Mouse (Mus musculus) hindbrain, embryonic 11.5 days (tissue): ENCODE measurements around the gene Csf2ra. TPM values are rescaled to one million over a fixed set of nuclear protein-coding genes. Genes with fewer than 3 reads are reported as not detected.
A peak's percentile ranks its signal among the peaks of the same experiment; 100 is the strongest.
"Not testable (repeated sequence)": the region's sequence is repeated elsewhere in the genome, so short reads cannot be mapped to it uniquely, and the experiment has no call there.

Experiments used
- ATAC-seq: fragments of 200-750 bp; cut with Nextera tagmentation; 2 replicates; pipeline ENCODE4 v1.8.0; 2017; ENCODE audit warnings: mild to moderate bottlenecking, moderate TSS enrichment, moderate library complexity; ENCODE audit not compliant: low FRiP score
- DNase-seq: peaks from one replicate; pipeline ENCODE4 v3.0.0-alpha.2; 2015; ENCODE audit warnings: low spot score
- H3K27ac ChIP-seq: fragments of 300-500 bp; sonication (generic); 2 replicates; pipeline ENCODE4 v1.5.1; 2014; ENCODE audit warnings: mild to moderate bottlenecking, low read depth, low read length
- H3K27me3 ChIP-seq: fragments of 300-500 bp; sonication (generic); 2 replicates; pipeline ENCODE4 v1.6.1; 2014; ENCODE audit warnings: mild to moderate bottlenecking, low read length, moderate library complexity, mixed read lengths; ENCODE audit not compliant: control insufficient read depth, insufficient read depth
- H3K36me3 ChIP-seq: fragments of 300-500 bp; sonication (generic); 2 replicates; pipeline ENCODE4 v1.6.1; 2014; ENCODE audit warnings: mild to moderate bottlenecking, low read length, moderate library complexity, mixed read lengths; ENCODE audit not compliant: control insufficient read depth, insufficient read depth
- H3K4me1 ChIP-seq: fragments of 300-500 bp; sonication (generic); replicated peaks from 2 replicates; pipeline ENCODE4 v1.6.1; 2014; ENCODE audit warnings: low read length, mixed read lengths; ENCODE audit not compliant: control insufficient read depth, insufficient read depth
- H3K4me2 ChIP-seq: fragments of 300-500 bp; sonication (generic); replicated peaks from 2 replicates; pipeline ENCODE4 v1.6.1; 2014; ENCODE audit warnings: mild to moderate bottlenecking, low read depth, low read length
- H3K4me3 ChIP-seq: fragments of 300-500 bp; sonication (generic); 2 replicates; pipeline ENCODE4 v1.5.1; 2014; ENCODE audit warnings: low read depth, low read length
- H3K9ac ChIP-seq: fragments of 300-500 bp; sonication (generic); 2 replicates; pipeline ENCODE4 v1.6.1; 2014; ENCODE audit warnings: low read depth, low read length
- H3K9me3 ChIP-seq: fragments of 300-500 bp; sonication (generic); 2 replicates; pipeline ENCODE4 v1.6.1; 2016; ENCODE audit warnings: low read length; ENCODE audit not compliant: control insufficient read depth
- WGBS: fragments of 180-500 bp; shearing (Covaris S2); extraction: QIAGEN DNeasy Blood & Tissue Kit; methylation state at CpG from one replicate; pipeline ENCODE4 v1.1.7; 2014; 5-methylcytosine and 5-hydroxymethylcytosine counted together
- polyA plus RNA-seq: library from polyadenylated mRNA; unstranded; fragments of >200 nt; fragmentation: Nextera tagmentation; extraction: Ambion mirVana; gene quantifications from 2 replicates; pipeline ENCODE4 v1.2.1, GENCODE M21; 2014

Csf2ra gene
- 15.6 and 18.5 TPM in 2 replicates for polyA plus RNA-seq

DNA sequence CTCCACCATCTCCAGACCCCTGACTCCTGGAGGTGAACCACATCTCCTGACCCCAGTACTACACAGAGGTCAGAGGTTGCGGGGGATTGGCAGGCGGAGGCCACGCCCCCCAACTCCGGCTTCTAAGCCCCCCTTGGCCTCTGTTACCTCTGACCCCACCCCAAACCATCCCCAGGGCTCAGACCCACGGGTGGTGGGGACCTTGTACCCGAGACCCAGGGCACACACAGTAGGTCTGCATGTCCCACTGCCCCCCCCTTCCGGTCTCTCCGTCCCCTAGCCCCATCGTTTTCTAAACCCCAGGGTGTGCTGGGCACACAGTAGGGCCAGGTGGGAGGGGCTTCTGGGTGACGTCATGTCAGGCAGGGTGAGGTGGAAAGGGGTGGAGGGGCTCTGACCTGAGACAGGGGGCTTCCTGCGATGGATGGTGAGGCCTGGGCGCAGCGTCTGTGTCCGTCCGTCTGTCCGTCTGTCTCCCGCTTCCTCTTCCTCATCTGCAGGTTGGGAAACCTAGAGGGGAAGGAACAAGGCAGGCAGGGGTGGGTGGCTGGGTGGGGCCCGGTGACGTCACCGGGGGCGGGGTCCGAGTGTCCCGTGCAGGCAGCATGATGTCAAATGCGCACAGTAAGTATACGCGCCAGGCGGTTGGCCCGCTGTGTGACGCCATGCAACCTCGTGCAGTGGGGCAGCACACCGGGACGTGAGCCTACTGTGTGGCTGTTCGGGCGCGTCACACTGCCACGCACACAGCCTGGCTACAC is at the start of gene Csf2ra:
Gene Csf2ra, minus strand, starts transcription at position 489 of the 761 bp plus-strand sequence.
- peak within 1 kb of the TSS; percentile 69; the same call in 1 of the 2 replicates for H3K27ac ChIP-seq
- no peaks in the 10 kb centered on the region for H3K9me3 ChIP-seq
- no peaks in the 10 kb centered on the region for H3K36me3 ChIP-seq
- peak within 1 kb of the TSS; percentile 58 for H3K9ac ChIP-seq
- no peaks in the 10 kb centered on the region for H3K27me3 ChIP-seq
- WGBS, result 58% methylated on average over 36 of the region's 36 CpGs
- H3K4me1 ChIP-seq, result no peaks in the 10 kb centered on the region
- peak within 1 kb of the TSS; percentile 57 for H3K4me2 ChIP-seq
- no peak; the same call in 1 of the 2 replicates for ATAC-seq
- peak within 1 kb of the TSS; percentile 60 for H3K4me3 ChIP-seq
- no peak for DNase-seq

DNA sequence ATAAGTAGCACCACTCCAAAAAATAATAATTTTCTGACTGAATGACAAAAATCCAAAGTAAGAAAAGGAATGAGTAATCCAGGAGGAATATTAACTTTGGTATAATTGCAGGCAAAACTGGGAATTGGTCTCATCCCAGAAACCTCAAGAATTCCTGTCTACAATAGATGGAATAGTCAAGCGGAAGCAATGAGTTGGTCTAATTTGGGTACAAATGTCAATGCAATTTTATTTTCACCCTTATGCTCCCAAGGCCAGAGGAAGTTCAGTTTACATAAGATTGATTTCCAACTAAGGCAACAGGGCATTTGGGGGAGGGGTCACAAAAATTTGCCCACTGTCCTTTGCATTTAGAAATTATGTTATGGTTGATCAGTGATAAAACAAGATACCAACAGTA is 47.2 kb upstream of the Csf2ra start:
- H3K27me3 ChIP-seq, result no peaks in the 10 kb centered on the region
- H3K4me1 ChIP-seq, result no peaks in the 10 kb centered on the region
- no peaks in the 10 kb centered on the region for H3K9me3 ChIP-seq
- no peak for ATAC-seq
- no peaks in the 10 kb centered on the region for H3K36me3 ChIP-seq
- no peak overlapping the region for H3K4me2 ChIP-seq
- H3K4me3 ChIP-seq, result no peak overlapping the region
- H3K27ac ChIP-seq, result no peak overlapping the region
- DNase-seq, result no peak
- 89% methylated on average over 1 of the region's 1 CpGs for WGBS
- H3K9ac ChIP-seq, result no peak overlapping the region

DNA sequence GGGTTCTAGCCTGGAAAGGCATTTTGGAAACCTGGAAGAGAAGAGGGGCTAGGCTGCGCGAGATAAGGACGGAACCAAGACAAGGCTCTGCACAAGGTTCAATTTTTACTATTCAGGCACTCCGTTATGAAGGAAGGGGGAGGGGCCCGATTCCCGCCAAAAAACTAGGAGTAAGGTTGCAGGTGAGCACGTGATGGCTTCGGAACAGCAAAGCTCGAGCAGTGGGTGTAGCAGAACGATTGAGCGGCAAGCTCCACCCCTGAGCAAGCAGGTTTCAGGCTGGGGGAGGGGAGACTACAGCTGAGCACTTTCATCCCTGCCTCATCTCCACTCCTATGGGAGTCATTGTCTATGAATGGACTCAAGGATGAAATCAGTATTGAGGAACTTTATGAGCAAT is 40.9 kb upstream of the Csf2ra start:
- ATAC-seq, H3K4me3 ChIP-seq, H3K27ac ChIP-seq, H3K9ac ChIP-seq, H3K27me3 ChIP-seq, H3K9me3 ChIP-seq, H3K4me1 ChIP-seq, H3K36me3 ChIP-seq, DNase-seq, H3K4me2 ChIP-seq: not testable (repeated sequence)
- WGBS, result 37% methylated on average over 11 of the region's 11 CpGs

DNA sequence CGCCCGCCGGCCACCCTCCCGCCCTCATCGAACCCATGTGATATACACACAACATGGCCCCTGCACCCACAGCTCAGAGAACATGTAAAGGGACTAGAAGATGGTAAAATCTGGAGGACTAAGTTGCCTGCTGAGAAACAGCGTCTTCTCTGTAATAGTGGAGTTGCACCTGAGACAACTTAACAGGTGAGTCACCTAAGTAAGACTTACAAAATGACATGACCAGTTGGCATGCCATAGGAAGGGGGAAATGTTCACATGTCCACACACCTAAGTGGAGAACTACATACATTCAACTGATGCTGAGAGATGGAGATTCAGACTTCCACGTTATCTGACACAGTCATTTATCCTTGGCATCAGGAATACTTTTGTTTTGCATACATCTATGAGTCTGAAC is 38.9 kb upstream of the Csf2ra start:
- Histone ChIP-seq H3K27ac (no peak overlapping the region), H3K9ac (no peak overlapping the region), H3K4me1 (no peaks in the 10 kb centered on the region), H3K36me3 (no peaks in the 10 kb centered on the region), H3K4me3 (no peak overlapping the region), H3K4me2 (no peak overlapping the region), H3K27me3 (no peaks in the 10 kb centered on the region), H3K9me3 (no peaks in the 10 kb centered on the region)
- ATAC-seq (no peak), DNase-seq (peak; percentile 32)
- 23% methylated on average over 7 of the region's 7 CpGs for WGBS

DNA sequence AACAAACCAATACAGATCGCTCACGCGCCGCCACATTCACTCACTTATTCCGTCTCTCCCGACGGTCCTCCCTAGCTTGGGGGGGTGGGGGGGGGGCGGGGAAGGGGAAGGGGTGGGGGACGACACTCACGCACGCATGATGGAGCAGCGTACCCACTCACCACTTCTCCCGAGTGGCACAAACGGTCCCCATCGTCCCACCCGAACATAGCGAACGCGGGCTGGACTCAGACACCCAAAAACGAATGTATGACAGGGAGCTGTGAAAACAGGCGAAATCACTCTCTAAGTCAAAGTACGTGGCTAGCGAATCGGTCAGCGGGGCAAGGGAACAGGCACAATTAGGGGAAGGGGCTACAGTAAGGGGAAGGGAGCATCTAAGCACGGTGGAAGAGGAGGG is 38.4 kb upstream of the Csf2ra start:
- no peak overlapping the region for H3K4me3 ChIP-seq
- no peaks in the 10 kb centered on the region for H3K27me3 ChIP-seq
- DNase-seq, result peak; percentile 89
- no peak overlapping the region for H3K27ac ChIP-seq
- ATAC-seq, result no peak
- no peaks in the 10 kb centered on the region for H3K9me3 ChIP-seq
- 3% methylated on average over 24 of the region's 26 CpGs for WGBS
- no peak overlapping the region for H3K9ac ChIP-seq
- H3K4me2 ChIP-seq, result no peak overlapping the region
- no peaks in the 10 kb centered on the region for H3K4me1 ChIP-seq
- no peaks in the 10 kb centered on the region for H3K36me3 ChIP-seq

DNA sequence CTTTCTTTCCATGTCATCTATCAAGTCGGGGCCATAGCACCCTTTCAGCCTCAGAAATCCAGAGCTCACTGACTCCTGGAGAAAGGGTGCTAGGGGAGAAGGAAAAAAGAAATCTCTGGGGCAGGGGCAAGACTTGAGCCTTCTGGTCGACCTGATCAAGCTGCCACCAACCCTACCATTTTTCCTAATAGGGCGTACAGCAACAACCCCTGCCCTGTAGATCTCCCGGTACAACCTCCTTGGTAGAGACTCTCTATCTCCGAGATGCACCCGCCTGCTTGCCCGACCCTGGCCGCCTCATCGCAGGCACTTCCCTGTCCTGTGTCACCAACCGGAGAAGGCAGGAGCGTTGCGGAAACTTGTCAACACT is 38.0 kb upstream of the Csf2ra start:
- Histone ChIP-seq H3K4me3 (no peak overlapping the region), H3K36me3 (no peaks in the 10 kb centered on the region), H3K9ac (no peak overlapping the region), H3K9me3 (no peaks in the 10 kb centered on the region), H3K4me2 (no peak overlapping the region), H3K27ac (no peak overlapping the region), H3K4me1 (no peaks in the 10 kb centered on the region), H3K27me3 (no peaks in the 10 kb centered on the region)
- DNase-seq, result peak; percentile 63
- WGBS, result 2% methylated on average over 12 of the region's 12 CpGs
- ATAC-seq, result no peak

DNA sequence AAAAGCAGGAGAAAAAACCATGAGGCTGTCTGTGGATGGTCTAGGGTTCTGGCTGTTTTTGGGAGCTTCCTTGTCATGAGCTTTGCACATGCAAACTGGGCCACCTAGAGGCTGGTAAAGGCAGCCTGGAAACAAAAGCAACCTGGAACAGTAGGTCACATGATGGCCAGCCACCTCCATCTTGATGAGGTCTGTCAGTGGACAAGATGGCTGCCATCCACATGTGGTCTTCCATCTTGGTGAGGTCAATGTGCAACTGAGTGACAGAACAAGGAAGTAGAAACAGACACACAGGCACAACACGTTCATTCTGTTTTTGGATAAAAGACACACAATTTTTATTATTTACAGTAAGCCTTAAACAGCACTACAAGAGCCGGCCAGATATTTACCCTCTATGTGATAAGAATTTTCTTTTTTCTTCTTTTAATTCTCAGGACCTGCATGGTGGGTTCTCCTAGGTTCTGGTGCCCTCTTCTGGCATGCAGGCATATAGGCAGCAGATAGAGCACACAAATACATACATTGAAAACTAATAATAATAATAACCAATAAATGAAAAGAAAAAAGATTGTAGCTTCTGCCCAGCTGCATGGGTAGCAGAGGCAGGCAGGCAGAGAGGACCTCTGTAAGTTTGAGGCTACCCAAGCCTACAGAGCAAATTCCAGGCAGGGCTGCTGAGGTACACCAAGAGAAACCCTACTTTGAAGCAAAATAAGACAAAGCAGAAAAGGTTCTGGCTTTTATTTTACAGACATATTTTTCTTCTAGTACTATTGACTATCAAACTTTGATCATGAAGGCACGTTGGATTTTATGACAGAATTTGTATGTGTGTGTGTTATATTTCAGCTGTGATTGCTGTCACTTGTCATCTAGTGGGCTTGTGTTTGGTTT is 37.4 kb upstream of the Csf2ra start:
- no peak overlapping the region for H3K9ac ChIP-seq
- H3K27me3 ChIP-seq, result no peaks in the 10 kb centered on the region
- ATAC-seq (peak; percentile 60), DNase-seq (peak; percentile 64)
- no peaks in the 10 kb centered on the region for H3K4me1 ChIP-seq
- H3K36me3 ChIP-seq, result no peaks in the 10 kb centered on the region
- whole genome bisulfite sequencing, result 35% methylated on average over 3 of the region's 3 CpGs
- H3K4me2 ChIP-seq, result no peak overlapping the region
- no peak overlapping the region for H3K4me3 ChIP-seq
- H3K9me3 ChIP-seq, result no peaks in the 10 kb centered on the region
- no peak overlapping the region for H3K27ac ChIP-seq

DNA sequence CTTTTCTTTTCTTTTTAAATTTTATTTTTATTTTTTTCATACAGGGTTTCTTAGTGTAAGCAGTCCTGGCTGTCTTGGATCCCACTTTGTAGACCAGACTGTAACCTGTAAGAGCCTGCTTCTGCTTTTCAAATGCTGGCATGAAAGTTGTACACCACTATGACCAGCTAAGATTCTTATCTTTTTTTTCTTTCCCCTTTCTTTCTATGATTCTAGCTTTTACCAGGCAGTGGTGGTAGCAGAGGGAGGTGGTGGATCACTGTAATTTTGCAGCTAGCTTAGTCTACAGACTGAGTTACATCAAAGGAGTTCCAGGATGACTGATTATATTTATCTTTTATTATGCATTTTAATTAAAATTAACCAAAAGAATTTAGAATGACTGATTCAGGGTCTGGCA is 36.7 kb upstream of the Csf2ra start:
- Histone ChIP-seq H3K9me3 (no peaks in the 10 kb centered on the region), H3K4me3 (no peak overlapping the region), H3K4me1 (no peaks in the 10 kb centered on the region), H3K4me2 (no peak overlapping the region), H3K27me3 (no peaks in the 10 kb centered on the region), H3K9ac (no peak overlapping the region), H3K36me3 (no peaks in the 10 kb centered on the region), H3K27ac (no peak overlapping the region)
- DNase-seq, result no peak
- no peak for ATAC-seq
